Comparison of ENCODE assay signal across 13 mouse cellular contexts in the genomic region with DNA sequence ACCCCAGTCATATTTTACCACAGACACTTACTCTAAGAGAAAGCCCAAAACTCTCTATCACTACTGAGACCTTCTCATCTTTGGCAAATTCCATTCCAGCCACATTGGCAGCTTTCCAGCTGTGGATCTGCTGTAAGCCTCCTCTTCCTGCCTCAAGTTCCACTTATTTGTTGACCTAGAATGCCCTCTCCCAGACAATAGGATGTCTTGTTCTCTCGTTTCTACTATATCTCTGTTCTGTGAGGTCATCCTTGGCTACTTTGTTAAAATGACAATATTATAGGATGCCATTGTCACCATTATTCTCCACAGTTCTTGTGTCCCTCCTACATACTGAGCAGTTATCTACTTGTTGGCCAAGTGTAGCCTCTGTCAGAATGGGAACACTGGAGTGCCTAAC.
DNase-seq lines count a peak whose midpoint lies in the region; ATAC-seq lines count a peak whose summit lies in the region.
"Had no signal": no experiment of that assay in that cellular context is flagged by ENCODE, and none has a peak within 500 bp of the region (broad histone marks: within the 10 kb centered on the region; RNA-seq: fewer than 3 reads in every experiment).

No protein-coding gene starts in this region.

- no peak overlapping the region for H3K9ac ChIP-seq in hindbrain, embryonic 11.5 days (ENCODE audit: low read depth, low read length)
- H3K9ac ChIP-seq: intestine, embryonic 15.5 days had no signal

- no peaks in the 10 kb centered on the region for H3K36me3 ChIP-seq in hindbrain, embryonic 11.5 days (ENCODE audit: control insufficient read depth, insufficient read depth, low read length)
- H3K36me3 ChIP-seq: intestine, embryonic 15.5 days; limb, embryonic 10.5 days had no signal

- H3K27me3 ChIP-seq in hindbrain, embryonic 11.5 days (ENCODE audit: control insufficient read depth, insufficient read depth, low read length): no peaks in the 10 kb centered on the region
- H3K27me3 ChIP-seq: intestine, embryonic 15.5 days had no signal

- no peak overlapping the region for H3K4me2 ChIP-seq in hindbrain, embryonic 11.5 days (replicated peaks; ENCODE audit: low read depth, low read length)
- H3K4me2 ChIP-seq: intestine, embryonic 15.5 days had no signal

- peak; percentile 42 for DNase-seq in adrenal gland, postnatal 14 days
- DNase-seq in adrenal gland, adult 18-20 months (ENCODE audit: low spot score in 2 of 2): no peak
- DNase-seq in heart, postnatal 14 days: peak; percentile 7 to 36
- DNase-seq in heart, adult 11 months: no peak
- DNase-seq in left cerebral cortex, adult 9 months (ENCODE audit: low spot score in 2 of 2): peak; percentile 17 to 27
- no peak for DNase-seq in left cerebral cortex, postnatal 4 days
- peak; percentile 12 to 54 for DNase-seq in kidney, postnatal 36 days
- no peak for DNase-seq in hindbrain, embryonic 11.5 days (ENCODE audit: low spot score)
- DNase-seq: heart, adult 18-20 months; right cerebral cortex, postnatal 14 days; thymus, postnatal 14 days had no signal

- WGBS in hindbrain, embryonic 11.5 days: 49% methylated on average over 1 of the region's 1 CpGs

- H3K27ac ChIP-seq in hindbrain, embryonic 11.5 days (ENCODE audit: low read depth, low read length): no peak overlapping the region
- H3K27ac ChIP-seq: intestine, embryonic 15.5 days; limb, embryonic 10.5 days had no signal

- ATAC-seq in hindbrain, embryonic 11.5 days (ENCODE audit: low FRiP score): no peak
- ATAC-seq: intestine, embryonic 15.5 days had no signal

- H3K4me3 ChIP-seq in hindbrain, embryonic 11.5 days (ENCODE audit: low read depth, low read length): no peak overlapping the region
- H3K4me3 ChIP-seq: intestine, embryonic 15.5 days; limb, embryonic 10.5 days had no signal

- H3K4me1 ChIP-seq in hindbrain, embryonic 11.5 days (replicated peaks; ENCODE audit: control insufficient read depth, insufficient read depth, low read length): no peaks in the 10 kb centered on the region
- H3K4me1 ChIP-seq: intestine, embryonic 15.5 days had no signal

- intact Hi-C loops in heart, postnatal 14 days (cut with DNase I): no loop called here
- intact Hi-C loops in left cerebral cortex, postnatal 4 days (cut with DNase I): no loop called here

- no peaks in the 10 kb centered on the region for H3K9me3 ChIP-seq in hindbrain, embryonic 11.5 days (ENCODE audit: control insufficient read depth, low read length)
- H3K9me3 ChIP-seq: intestine, embryonic 15.5 days; limb, embryonic 10.5 days had no signal

Comparison
In these comparisons a context has a peak if more than half of its experiments do, and no peak if none do; other contexts are left out.
1. DNase-seq: peak in adrenal gland, postnatal 14 days (single experiment), heart, postnatal 14 days (2 of 2), left cerebral cortex, adult 9 months (2 of 2) and kidney, postnatal 36 days (2 of 2); none in adrenal gland, adult 18-20 months (0 of 2), heart, adult 11 months (single experiment), left cerebral cortex, postnatal 4 days (single experiment) and hindbrain, embryonic 11.5 days (single experiment).